In genomic region chr1:105990911-105991761, GRCm38 (mm10) we compare ENCODE assay signal across 8 mouse cellular contexts. TPM values are rescaled to one million over a fixed set of nuclear protein-coding genes. Genes with fewer than 3 reads are reported as not detected.
A peak's percentile ranks its signal among the peaks of the same experiment; 100 is the strongest.
DNase-seq lines count a peak whose midpoint lies in the region; ATAC-seq and TF ChIP-seq lines count a peak whose summit lies in the region.

No protein-coding gene starts in this region.

- peak overlapping the region; percentile 92 for H3K27ac ChIP-seq in forebrain, embryonic 16.5 days (ENCODE audit: low read length)
- H3K27ac ChIP-seq in lung, embryonic 15.5 days = peak overlapping the region; percentile 97
- peak overlapping the region; percentile 32 for H3K27ac ChIP-seq in olfactory bulb, adult 2 months (ENCODE audit: insufficient read depth, low read depth, low read length)

- no peak for TF ChIP-seq CTCF in olfactory bulb, adult 2 months (IDR thresholded peaks at IDR 0.05; ENCODE audit: insufficient read depth, low read depth, low read length)

- ATAC-seq in forebrain, embryonic 16.5 days = peak; percentile 24
- peak; percentile 20; the same call in 1 of the 2 replicates for ATAC-seq in lung, embryonic 15.5 days (ENCODE audit: borderline replicate concordance, extremely low read depth, low FRiP score, low TSS enrichment)

- intact Hi-C loops in heart, postnatal 25 days (cut with DNase I) = loop anchor here (5.0 to 10.0 kb wide), 3 partner anchors 99 to 326 kb away; partner anchors contain the start of genes Phlpp1, Pign and Relch

- peaks cover 15% of the 10 kb centered on the region for H3K4me1 ChIP-seq in forebrain, embryonic 16.5 days (replicated peaks; ENCODE audit: control insufficient read depth, insufficient read depth, low read length)
- peaks cover 34% of the 10 kb centered on the region for H3K4me1 ChIP-seq in lung, embryonic 15.5 days
- 0 out of 2 replicates have a peak, but pooled peaks cover 8% of the 10 kb centered on the region for H3K4me1 ChIP-seq in olfactory bulb, adult 2 months (ENCODE audit: control insufficient read depth, insufficient read depth, low read length)

- no peak for TF ChIP-seq POLR2A in olfactory bulb, adult 2 months (IDR thresholded peaks at IDR 0.05; ENCODE audit: insufficient read depth, low read depth, low read length)

- under 1% methylated on average over 81 of the region's 104 CpGs for WGBS in forebrain, embryonic 16.5 days
- WGBS in lung, embryonic 15.5 days = under 1% methylated on average over 101 of the region's 104 CpGs
- 10% methylated on average over 104 of the region's 104 CpGs for WGBS in olfactory bulb, adult 2 months

- DNase-seq in MEL-GATA-1-ER (ENCODE audit: extremely low read depth, low read depth) = peak; percentile 52
- DNase-seq in cerebellum, adult 11 months = peak; percentile 66
- DNase-seq in heart, postnatal 25 days (ENCODE audit: low spot score) = peak; percentile 44
- DNase-seq in layer of hippocampus, adult 8-10 months (ENCODE audit: low spot score in 2 of 2) = peak; percentile 35 to 61
- peak; percentile 66 for DNase-seq in thymus, postnatal 0 days (ENCODE audit: low spot score)

- H3K9ac ChIP-seq in forebrain, embryonic 16.5 days (replicated peaks; ENCODE audit: low read depth, low read length) = peak overlapping the region; percentile 75
- peak overlapping the region; percentile 64 for H3K9ac ChIP-seq in lung, embryonic 15.5 days

- H3K4me3 ChIP-seq in forebrain, embryonic 16.5 days (replicated peaks; ENCODE audit: low read length) = peak overlapping the region; percentile 64
- H3K4me3 ChIP-seq in lung, embryonic 15.5 days = peak overlapping the region; percentile 58
- peak overlapping the region; percentile 83 for H3K4me3 ChIP-seq in olfactory bulb, adult 2 months (ENCODE audit: insufficient read depth, low read depth, low read length)

- peak overlapping the region; percentile 94 for H3K4me2 ChIP-seq in forebrain, embryonic 16.5 days (ENCODE audit: low read length)
- peak overlapping the region; percentile 98 for H3K4me2 ChIP-seq in lung, embryonic 15.5 days

- H3K27me3 ChIP-seq in forebrain, embryonic 16.5 days (replicated peaks; ENCODE audit: control insufficient read depth, insufficient read depth, low read length) = no peaks in the 10 kb centered on the region
- H3K27me3 ChIP-seq in lung, embryonic 15.5 days = no peaks in the 10 kb centered on the region

- H3K9me3 ChIP-seq in forebrain, embryonic 16.5 days (ENCODE audit: control insufficient read depth, low read length) = no peaks in the 10 kb centered on the region
- no peaks in the 10 kb centered on the region for H3K9me3 ChIP-seq in lung, embryonic 15.5 days

- H3K36me3 ChIP-seq in forebrain, embryonic 16.5 days (ENCODE audit: control insufficient read depth, insufficient read depth) = no peaks in the 10 kb centered on the region
- H3K36me3 ChIP-seq in lung, embryonic 15.5 days = no peaks in the 10 kb centered on the region

RNA-seq across cellular contexts. Expression of gene Zcchc2, which starts 0.9 kb away (rescaled TPM):
- polyA plus RNA-seq in forebrain, embryonic 16.5 days (2015; fragmentation: Nextera tagmentation; extraction: Ambion mirVana) = 1.7 and 2.3 TPM in 2 replicates
- total RNA-seq in heart, postnatal 25 days (2021) = 1 to 10 TPM; 8.2 to 8.5 TPM
- total RNA-seq in layer of hippocampus, adult 8-10 months (2022) = 10 to 100 TPM; 20.6 to 25.6 (median 23.3) TPM
- 2.0 and 2.3 TPM in 2 replicates for polyA plus RNA-seq in lung, embryonic 15.5 days (2015; fragmentation: Nextera tagmentation; extraction: Ambion mirVana)
- not detected in 2 replicates for polyA plus RNA-seq in olfactory bulb, adult 2 months (2012; ENCODE audit: insufficient read depth, insufficient read length, low replicate concordance, missing spikeins)
- polyA plus RNA-seq in thymus, postnatal 0 days (2015; fragmentation: Nextera tagmentation; extraction: Ambion mirVana) = 3.7 and 5.3 TPM in 2 replicates

Comparison
In these comparisons a context has a peak if more than half of its experiments do, and no peak if none do; other contexts are left out.
1. Peak in every context shown above with its lines: DNase-seq, ATAC-seq, H3K4me3 ChIP-seq and H3K27ac ChIP-seq.
2. H3K27ac ChIP-seq: peak in every context shown above with its lines; median percentile 97 in lung, embryonic 15.5 days; 92 in forebrain, embryonic 16.5 days; 32 in olfactory bulb, adult 2 months.